Mouse (Mus musculus) embryonic facial prominence, embryonic 12.5 days (tissue): Measurements from ENCODE around the gene Cd164. TPM values are rescaled to one million over a fixed set of nuclear protein-coding genes. Genes with fewer than 3 reads are reported as not detected.
"Not testable (repeated sequence)": the region's sequence is repeated elsewhere in the genome, so short reads cannot be mapped to it uniquely, and the experiment has no call there.

Experiments used
- ATAC-seq: fragments of 200-750 bp; cut with Nextera tagmentation; 2 replicates; pipeline ENCODE4 v1.8.0; 2017; ENCODE audit not compliant: insufficient number of reproducible peaks, insufficient read depth, low FRiP score, low TSS enrichment
- H3K27ac ChIP-seq: fragments of 300-500 bp; sonication (generic); 2 replicates; pipeline ENCODE4 v1.5.1; 2016; ENCODE audit warnings: mild to moderate bottlenecking
- H3K27me3 ChIP-seq: fragments of 300-500 bp; sonication (generic); 2 replicates; pipeline ENCODE4 v1.6.1; 2016; ENCODE audit warnings: mild to moderate bottlenecking, moderate library complexity
- H3K36me3 ChIP-seq: fragments of 300-500 bp; sonication (generic); 2 replicates; pipeline ENCODE4 v1.6.1; 2016; ENCODE audit warnings: mild to moderate bottlenecking
- H3K4me1 ChIP-seq: fragments of 300-500 bp; sonication (generic); 2 replicates; pipeline ENCODE4 v1.6.1; 2016
- H3K4me2 ChIP-seq: fragments of 300-500 bp; sonication (generic); replicated peaks from 2 replicates; pipeline ENCODE4 v1.6.1; 2016; ENCODE audit warnings: mild to moderate bottlenecking, moderate library complexity
- H3K4me3 ChIP-seq: fragments of 300-500 bp; sonication (generic); 2 replicates; pipeline ENCODE4 v1.5.1; 2016; ENCODE audit warnings: mild to moderate bottlenecking
- H3K9ac ChIP-seq: fragments of 300-500 bp; sonication (generic); 2 replicates; pipeline ENCODE4 v1.6.1; 2016; ENCODE audit warnings: mild to moderate bottlenecking, moderate library complexity
- H3K9me3 ChIP-seq: fragments of 300-500 bp; sonication (generic); 2 replicates; pipeline ENCODE4 v1.6.1; 2016; ENCODE audit warnings: mild to moderate bottlenecking, moderate library complexity
- WGBS: fragments of 180-500 bp; shearing (Covaris S2); methylation state at CpG from one replicate; pipeline ENCODE4 v1.1.7; 2016; 5-methylcytosine and 5-hydroxymethylcytosine counted together
- polyA plus RNA-seq: library from polyadenylated mRNA; unstranded; fragments of >200 nt; fragmentation: Nextera tagmentation; extraction: Ambion mirVana; gene quantifications from 2 replicates; pipeline ENCODE4 v1.2.1, GENCODE M21; 2016

Gene Cd164
- polyA plus RNA-seq, 1 experiment from 2014 or later, result 178 TPM

DNA sequence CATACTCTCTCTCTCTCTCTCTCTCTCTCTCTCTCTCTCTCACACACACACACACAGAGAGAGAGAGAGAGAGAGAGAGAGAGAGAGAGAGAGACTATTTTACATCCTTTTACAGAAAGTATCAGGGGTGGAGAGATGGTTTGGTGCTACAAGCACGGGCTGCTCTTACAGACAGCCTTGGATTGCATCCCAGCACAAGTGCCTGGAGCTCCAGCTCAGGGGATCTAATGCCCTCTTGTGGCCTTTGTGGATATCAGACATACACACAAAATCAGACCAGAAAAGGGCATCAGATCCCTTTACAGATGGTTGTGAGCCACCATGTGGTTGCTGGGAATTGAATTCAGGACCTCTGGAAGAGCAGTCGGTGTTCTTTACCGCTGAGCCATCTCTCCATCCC, 13.8 kb upstream of the Cd164 start:
- H3K4me3 ChIP-seq, H3K27ac ChIP-seq, H3K4me2 ChIP-seq, H3K9me3 ChIP-seq, ATAC-seq, H3K9ac ChIP-seq, H3K36me3 ChIP-seq, H3K27me3 ChIP-seq, H3K4me1 ChIP-seq: not testable (repeated sequence)
- WGBS, result 1% methylated on average over 3 of the region's 3 CpGs

- no peak overlapping the region for H3K27ac ChIP-seq
- 28% methylated on average over 2 of the region's 2 CpGs for WGBS
- no peaks in the 10 kb centered on the region for H3K27me3 ChIP-seq
- no peak overlapping the region for H3K4me2 ChIP-seq
- no peaks in the 10 kb centered on the region for H3K4me1 ChIP-seq
- no peak overlapping the region for H3K9ac ChIP-seq
- no peak overlapping the region for H3K4me3 ChIP-seq
- ATAC-seq, result no peak
- H3K9me3 ChIP-seq, result no peaks in the 10 kb centered on the region
- no peaks in the 10 kb centered on the region for H3K36me3 ChIP-seq
These were observed 10.1 kb upstream of the Cd164 start for GRCm38 (mm10) chr10:41509160-41509559.

DNA sequence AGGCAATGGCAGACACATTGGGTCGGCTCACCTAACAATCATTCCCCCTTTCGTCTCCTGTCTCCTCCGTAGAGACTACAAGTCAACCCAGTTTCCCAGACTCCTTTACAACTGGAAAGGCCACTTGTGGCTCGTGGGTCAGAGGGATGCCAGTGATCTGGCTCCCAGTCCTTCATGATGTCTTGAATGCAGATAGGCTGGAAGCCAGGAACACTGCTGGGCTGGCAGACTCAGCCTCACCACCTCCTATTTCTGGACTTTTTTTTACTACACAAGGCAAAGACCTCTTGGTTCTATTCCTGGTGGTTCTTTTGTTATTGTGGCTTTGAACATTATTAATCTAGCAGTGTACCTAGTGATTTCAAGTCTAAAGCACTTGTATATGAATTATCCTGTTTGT, 4.9 kb upstream of the Cd164 start:
- H3K9ac ChIP-seq, result no peak overlapping the region
- 73% methylated on average over 4 of the region's 4 CpGs for WGBS
- H3K4me3 ChIP-seq, result no peak overlapping the region
- ATAC-seq, result no peak
- no peak overlapping the region for H3K27ac ChIP-seq
- no peaks in the 10 kb centered on the region for H3K36me3 ChIP-seq
- H3K9me3 ChIP-seq, result no peaks in the 10 kb centered on the region
- no peaks in the 10 kb centered on the region for H3K4me1 ChIP-seq
- H3K27me3 ChIP-seq, result no peaks in the 10 kb centered on the region
- no peak overlapping the region for H3K4me2 ChIP-seq

DNA sequence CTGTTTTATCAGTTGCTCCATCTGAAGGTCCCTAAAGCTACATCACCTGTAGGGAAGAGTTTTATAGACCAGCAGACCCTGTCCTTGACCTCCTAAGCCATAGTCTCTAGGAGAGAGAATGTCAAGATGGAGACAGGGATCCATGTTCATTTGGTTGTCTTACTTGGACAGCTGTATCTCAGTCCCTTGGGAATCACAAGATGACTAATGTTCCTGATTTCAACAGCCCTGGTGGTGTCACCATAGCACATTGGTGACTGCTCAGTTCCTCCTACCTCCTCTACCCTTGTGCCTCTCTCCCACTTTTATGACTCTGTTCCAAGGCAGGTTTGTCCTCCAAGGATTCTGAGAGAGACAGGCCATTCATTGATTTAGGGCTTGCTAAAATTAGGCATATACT, 4.3 kb upstream of the Cd164 start:
- Histone ChIP-seq H3K27ac (no peak overlapping the region), H3K4me1 (no peaks in the 10 kb centered on the region), H3K4me2 (no peak overlapping the region), H3K36me3 (no peaks in the 10 kb centered on the region), H3K27me3 (no peaks in the 10 kb centered on the region), H3K9ac (no peak overlapping the region), H3K4me3 (no peak overlapping the region), H3K9me3 (no peaks in the 10 kb centered on the region)
- ATAC-seq, result no peak

- H3K36me3 ChIP-seq, result no peaks in the 10 kb centered on the region
- H3K4me1 ChIP-seq, result peaks cover 19% of the 10 kb centered on the region
- peak overlapping the region; percentile 83 for H3K4me2 ChIP-seq
- H3K27me3 ChIP-seq, result no peaks in the 10 kb centered on the region
- H3K27ac ChIP-seq, result peak overlapping the region; percentile 96
- under 1% methylated on average over 23 of the region's 23 CpGs for WGBS
- no peaks in the 10 kb centered on the region for H3K9me3 ChIP-seq
- H3K4me3 ChIP-seq, result peak overlapping the region; percentile 96
- peak; percentile 79 for ATAC-seq
- H3K9ac ChIP-seq, result peak overlapping the region; percentile 93
These were observed 670 bp upstream of the Cd164 start for GRCm38 (mm10) chr10:41518508-41518980.

DNA sequence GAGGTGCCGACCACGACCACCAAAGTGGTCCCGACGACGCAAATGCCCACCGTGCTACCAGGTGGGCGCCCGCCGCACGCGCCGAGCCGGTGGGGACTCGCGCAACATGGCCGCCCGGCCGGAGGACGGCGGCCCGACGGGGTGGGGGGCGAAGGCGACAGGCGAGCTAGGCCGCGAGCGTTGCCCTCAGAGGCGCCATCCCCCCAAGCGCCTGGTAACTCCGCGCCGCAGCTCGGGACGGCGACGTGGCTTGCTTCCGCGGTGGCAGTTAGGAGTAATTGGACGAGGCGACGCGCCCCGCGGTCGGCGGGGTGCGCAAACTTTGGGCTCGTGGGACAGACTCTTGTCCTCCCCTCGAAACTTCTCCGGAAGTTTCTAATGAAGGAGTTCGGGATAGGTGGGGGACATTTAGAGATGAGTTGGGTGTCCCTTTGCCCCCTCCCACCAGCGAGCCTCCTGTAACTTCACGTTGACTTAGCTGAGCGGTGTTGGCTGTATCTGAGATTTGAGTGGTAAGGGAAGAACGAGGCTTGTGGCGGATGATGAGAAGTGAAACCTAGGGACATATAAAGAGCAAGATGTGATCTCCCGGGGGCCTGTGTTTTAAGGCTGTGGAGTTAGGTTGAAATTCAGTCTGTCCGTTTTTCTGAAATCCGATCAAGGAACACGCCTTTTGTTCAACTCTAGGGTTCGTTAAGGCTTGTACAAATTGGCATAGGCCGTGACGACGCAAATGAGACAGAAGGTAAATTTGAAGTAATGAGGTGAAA, 611 bp downstream of the Cd164 start:
- Histone ChIP-seq H3K36me3 (peaks cover 11% of the 10 kb centered on the region; the same call in 1 of the 2 replicates), H3K4me3 (peak overlapping the region; percentile 96), H3K4me2 (peak overlapping the region; percentile 83), H3K9ac (peak overlapping the region; percentile 93), H3K9me3 (no peaks in the 10 kb centered on the region), H3K4me1 (peaks cover 19% of the 10 kb centered on the region), H3K27ac (peak overlapping the region; percentile 96), H3K27me3 (no peaks in the 10 kb centered on the region)
- WGBS, result under 1% methylated on average over 65 of the region's 65 CpGs
- no peak; the same call in 1 of the 2 replicates for ATAC-seq

GRCm38 (mm10) chr10:41520410-41520673, 1.1 kb downstream of the Cd164 start:
- Histone ChIP-seq H3K4me3 (peak overlapping the region; percentile 96), H3K4me2 (peak overlapping the region; percentile 83), H3K9ac (peak overlapping the region; percentile 93), H3K4me1 (peaks cover 19% of the 10 kb centered on the region), H3K9me3 (no peaks in the 10 kb centered on the region), H3K27ac (no peak overlapping the region), H3K36me3 (peaks cover 14% of the 10 kb centered on the region), H3K27me3 (no peaks in the 10 kb centered on the region)
- WGBS, result 6% methylated on average over 5 of the region's 5 CpGs
- no peak for ATAC-seq

- peaks cover 19% of the 10 kb centered on the region for H3K4me1 ChIP-seq
- H3K9ac ChIP-seq, result no peak overlapping the region
- H3K4me2 ChIP-seq, result no peak overlapping the region
- H3K9me3 ChIP-seq, result no peaks in the 10 kb centered on the region
- ATAC-seq, result no peak
- no peak overlapping the region for H3K27ac ChIP-seq
- 76% methylated on average over 3 of the region's 3 CpGs for WGBS
- no peaks in the 10 kb centered on the region for H3K27me3 ChIP-seq
- peaks cover 32% of the 10 kb centered on the region for H3K36me3 ChIP-seq
- no peak overlapping the region for H3K4me3 ChIP-seq
These were observed 4.2 kb downstream of the Cd164 start for GRCm38 (mm10) chr10:41523386-41523785.

- Histone ChIP-seq H3K27ac (no peak overlapping the region), H3K9ac (no peak overlapping the region), H3K4me2 (no peak overlapping the region), H3K36me3 (peaks cover 50% of the 10 kb centered on the region), H3K4me3 (no peak overlapping the region), H3K4me1 (peaks cover 19% of the 10 kb centered on the region), H3K27me3 (no peaks in the 10 kb centered on the region), H3K9me3 (no peaks in the 10 kb centered on the region)
- 80% methylated on average over 1 of the region's 1 CpGs for WGBS
- no peak for ATAC-seq
These were observed 6.5 kb downstream of the Cd164 start for GRCm38 (mm10) chr10:41525696-41526095.

DNA sequence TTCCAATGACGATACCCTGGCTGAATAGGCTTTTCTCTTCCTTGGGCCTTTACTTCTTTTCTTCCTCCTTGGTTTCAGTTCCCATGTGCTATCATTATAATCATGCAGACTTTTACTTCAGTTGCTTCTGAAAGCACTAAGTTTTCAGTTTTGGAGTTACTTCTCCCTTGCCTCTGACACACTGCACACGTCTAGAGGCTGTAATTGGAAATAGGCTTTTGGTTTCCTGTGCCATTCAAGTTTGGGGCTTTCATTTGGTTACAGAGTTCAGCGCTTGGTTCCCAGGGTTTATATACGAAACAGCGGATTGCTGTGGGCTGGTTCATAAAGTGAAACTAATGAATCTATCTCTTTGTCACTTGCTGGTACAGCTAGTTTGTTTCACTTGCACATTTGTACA, 10.8 kb downstream of the Cd164 start:
- WGBS, result 86% methylated on average over 5 of the region's 5 CpGs
- Histone ChIP-seq H3K36me3 (peaks cover 69% of the 10 kb centered on the region), H3K9ac (no peak overlapping the region)

GRCm38 (mm10) chr10:41535991-41536390, 16.8 kb downstream of the Cd164 start:
- H3K27me3 ChIP-seq, result no peaks in the 10 kb centered on the region
- H3K4me3 ChIP-seq, result no peak overlapping the region
- H3K9me3 ChIP-seq, result no peaks in the 10 kb centered on the region
- no peak for ATAC-seq
- no peak overlapping the region for H3K9ac ChIP-seq
- no peak overlapping the region for H3K4me2 ChIP-seq
- WGBS, result 89% methylated on average over 2 of the region's 2 CpGs
- H3K4me1 ChIP-seq, result no peaks in the 10 kb centered on the region
- H3K36me3 ChIP-seq, result peaks cover 54% of the 10 kb centered on the region
- H3K27ac ChIP-seq, result no peak overlapping the region

More for the DNA sequence above, 10.8 kb downstream of the Cd164 start:
- Histone ChIP-seq H3K9me3 (no peaks in the 10 kb centered on the region), H3K4me1 (no peaks in the 10 kb centered on the region), H3K4me3 (no peak overlapping the region), H3K27ac (no peak overlapping the region), H3K27me3 (no peaks in the 10 kb centered on the region), H3K4me2 (no peak overlapping the region)
- ATAC-seq, result no peak

GRCm38 (mm10) chr10:41536714-41537113, 17.5 kb downstream of the Cd164 start:
- H3K4me1 ChIP-seq, result no peaks in the 10 kb centered on the region
- H3K36me3 ChIP-seq, result peaks cover 49% of the 10 kb centered on the region
- no peak for ATAC-seq
- no peak overlapping the region for H3K4me3 ChIP-seq
- no peaks in the 10 kb centered on the region for H3K9me3 ChIP-seq
- no peak overlapping the region for H3K9ac ChIP-seq
- WGBS, result 87% methylated on average over 1 of the region's 1 CpGs
- H3K27me3 ChIP-seq, result no peaks in the 10 kb centered on the region
- H3K4me2 ChIP-seq, result no peak overlapping the region
- no peak overlapping the region for H3K27ac ChIP-seq
